Mouse (Mus musculus) naive thymus-derived CD4-positive, alpha-beta T cell, adult 2 months (primary cell): ENCODE measurements around the gene Plekhm3.
"Not testable (repeated sequence)": the region's sequence is repeated elsewhere in the genome, so short reads cannot be mapped to it uniquely, and the experiment has no call there.

Experiments used
- DNase-seq: peaks from one replicate; pipeline ENCODE4 v3.0.0-alpha.2; 2011; ENCODE audit warnings: low read depth

The Plekhm3 gene

DNA sequence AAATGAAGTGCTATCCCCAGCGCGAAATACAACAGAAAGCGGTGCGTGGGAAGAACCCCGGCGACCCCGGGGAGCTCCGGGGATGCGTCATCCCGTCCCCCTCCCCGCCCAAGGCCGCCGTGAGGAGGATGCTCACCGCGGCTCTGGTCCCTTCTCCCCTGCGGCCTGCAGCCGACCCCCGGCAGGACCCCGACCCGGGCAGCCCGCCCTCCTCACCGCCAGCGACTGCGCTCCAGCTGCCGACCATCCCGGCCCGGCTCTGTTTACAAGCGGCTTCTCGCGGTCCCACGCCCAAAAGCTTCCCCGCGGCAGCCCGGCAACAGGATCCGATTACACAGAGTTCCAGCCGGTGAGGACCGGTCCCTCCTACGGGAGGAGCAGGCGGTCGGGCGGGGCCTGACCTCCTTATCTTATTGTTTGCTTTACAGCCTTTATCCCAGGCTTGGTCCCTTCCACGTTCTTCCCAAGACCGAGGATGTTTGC lies at the start of gene Plekhm3:
TSS of gene Plekhm3 (minus strand) at position 346 of the 483 bp plus-strand sequence.
- peak; percentile 73 for DNase-seq

DNA sequence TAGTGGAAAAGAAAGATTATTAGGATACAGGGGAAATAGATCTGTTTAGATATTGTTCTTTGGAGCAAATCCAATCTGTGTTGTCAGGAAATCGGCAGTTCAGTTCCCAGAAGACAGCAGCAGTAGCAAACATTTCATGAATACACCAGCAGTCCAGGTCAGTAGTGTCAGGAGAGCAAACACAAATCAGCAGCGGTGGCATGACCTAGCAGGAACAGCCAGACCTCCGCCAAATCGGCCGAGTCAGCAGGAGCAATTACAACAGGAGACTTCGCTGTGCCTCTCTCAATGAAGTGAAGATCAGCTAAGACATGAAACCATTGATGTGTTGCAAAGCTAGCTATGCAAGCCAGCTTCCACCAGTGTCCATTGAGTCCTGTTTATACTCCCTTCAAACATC lies 49.0 kb upstream of the Plekhm3 start:
- DNase-seq = no peak

DNA sequence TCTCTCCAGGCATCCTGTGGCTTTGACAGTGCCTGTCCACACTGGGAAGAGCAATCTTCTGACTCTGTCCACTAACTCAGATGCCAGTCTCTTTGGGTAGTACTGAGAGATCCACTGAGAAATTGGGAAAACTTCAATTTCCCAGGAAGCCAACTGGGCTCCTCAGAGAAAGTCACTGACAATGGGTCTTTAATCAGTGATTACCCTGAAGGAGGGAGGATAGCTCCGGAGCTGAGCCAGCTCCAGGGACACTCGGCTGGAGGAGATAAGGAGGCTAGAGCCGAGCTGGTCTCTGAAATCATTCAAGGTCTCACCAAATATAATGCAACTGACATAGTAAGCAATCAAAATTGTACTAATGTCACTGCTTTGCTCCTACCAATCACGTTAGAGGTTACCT lies 47.9 kb upstream of the Plekhm3 start:
- DNase-seq = no peak

DNA sequence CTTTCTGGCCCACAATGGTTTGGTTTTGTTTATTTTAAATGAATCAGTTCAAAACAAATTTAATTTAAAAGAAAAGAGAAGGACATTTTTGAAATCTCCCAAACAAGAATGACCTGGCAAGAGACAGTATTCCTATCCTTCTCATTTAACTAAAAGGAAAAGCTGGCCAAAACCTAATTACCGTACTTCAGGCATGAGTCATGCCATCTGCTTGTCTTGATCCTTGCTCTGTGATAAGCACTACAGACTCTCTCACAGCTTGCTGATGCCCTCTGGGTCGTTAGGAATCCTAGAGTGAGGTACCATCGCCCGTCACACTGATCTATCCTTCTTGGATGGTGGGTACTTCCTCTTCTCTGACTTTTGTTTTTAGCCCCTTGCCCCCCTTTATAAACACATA lies 36.6 kb upstream of the Plekhm3 start:
- no peak for DNase-seq

DNA sequence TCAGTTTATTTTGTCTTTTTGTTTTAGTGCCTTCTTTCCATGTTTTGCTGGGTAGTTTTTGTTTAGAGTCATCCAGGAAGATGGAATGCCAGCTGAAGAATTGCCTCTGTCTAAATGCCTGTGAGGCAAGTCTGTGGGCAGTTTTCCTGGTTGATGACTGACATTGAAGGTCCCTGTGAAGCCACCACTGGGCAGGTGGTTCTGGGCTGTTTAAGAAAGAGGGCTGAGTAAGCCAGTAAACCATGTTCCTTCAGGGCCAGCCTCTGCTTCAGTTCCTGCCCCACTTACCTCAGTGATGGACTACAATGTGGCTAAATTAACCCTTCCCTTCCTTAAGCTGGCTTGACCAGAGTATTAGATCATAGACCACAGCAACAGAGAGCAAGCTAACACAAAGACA lies 31.6 kb upstream of the Plekhm3 start:
- DNase-seq = no peak

DNA sequence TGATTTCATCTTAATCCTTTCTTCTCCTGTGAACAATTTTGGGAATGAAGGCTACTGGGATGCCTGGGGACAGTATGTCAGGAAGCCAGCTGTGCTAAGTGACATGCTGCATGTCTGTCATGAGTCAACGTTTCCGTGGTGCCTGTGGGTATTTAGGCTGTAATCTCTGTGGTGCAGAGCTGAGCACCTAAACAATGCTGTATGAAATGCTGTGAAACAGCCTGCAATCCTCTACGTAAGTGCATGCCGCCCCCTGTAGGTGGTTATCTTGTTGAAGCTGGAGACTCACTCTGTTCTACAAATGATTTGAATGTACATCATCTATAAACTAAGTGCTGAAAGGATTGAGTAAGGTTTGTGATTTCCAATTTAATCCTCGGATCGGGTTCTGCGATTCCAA lies 29.5 kb upstream of the Plekhm3 start:
- DNase-seq = peak; percentile 73

DNA sequence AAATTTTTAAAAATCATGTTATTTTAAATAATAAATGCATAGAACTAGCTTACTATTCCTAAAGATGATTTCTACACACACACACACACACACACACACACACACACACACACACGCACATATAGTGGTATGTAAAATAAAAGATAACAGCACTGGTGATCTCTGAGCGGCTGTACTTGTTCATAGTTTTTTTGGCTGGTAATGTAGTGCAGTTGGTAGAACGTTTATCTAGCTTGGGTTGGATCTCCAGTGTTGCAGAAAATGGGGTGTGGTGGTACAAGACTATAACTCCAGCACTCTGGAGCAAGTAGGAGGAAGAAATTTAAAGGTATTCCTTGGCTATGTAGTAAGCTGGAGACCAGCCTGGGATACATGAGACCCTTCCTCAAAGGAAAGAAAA lies 26.6 kb upstream of the Plekhm3 start:
- no peak for DNase-seq

DNA sequence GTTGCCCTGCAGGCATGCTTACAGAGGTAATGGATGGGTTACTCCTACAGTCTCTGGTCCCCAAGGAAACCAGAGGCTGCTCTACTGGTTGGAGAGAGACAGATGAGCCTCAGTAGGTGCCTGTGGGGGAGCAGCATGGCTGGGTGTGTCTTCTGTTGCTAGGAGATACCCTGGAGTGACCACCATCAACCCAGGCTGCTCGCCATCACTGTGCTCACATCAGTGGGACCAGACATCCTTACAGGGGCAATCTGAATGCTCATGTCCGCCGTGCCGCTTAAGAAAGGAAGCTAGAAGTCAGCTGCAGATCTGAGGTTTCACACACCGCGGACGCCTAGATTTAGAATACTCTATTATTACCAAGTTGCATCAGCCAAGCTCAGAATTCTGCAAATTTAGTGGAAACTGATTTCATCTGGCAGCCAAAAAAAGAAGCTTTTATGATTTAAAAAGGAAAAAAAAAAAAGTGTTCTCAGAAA lies 21.7 kb upstream of the Plekhm3 start:
- DNase-seq = no peak

DNA sequence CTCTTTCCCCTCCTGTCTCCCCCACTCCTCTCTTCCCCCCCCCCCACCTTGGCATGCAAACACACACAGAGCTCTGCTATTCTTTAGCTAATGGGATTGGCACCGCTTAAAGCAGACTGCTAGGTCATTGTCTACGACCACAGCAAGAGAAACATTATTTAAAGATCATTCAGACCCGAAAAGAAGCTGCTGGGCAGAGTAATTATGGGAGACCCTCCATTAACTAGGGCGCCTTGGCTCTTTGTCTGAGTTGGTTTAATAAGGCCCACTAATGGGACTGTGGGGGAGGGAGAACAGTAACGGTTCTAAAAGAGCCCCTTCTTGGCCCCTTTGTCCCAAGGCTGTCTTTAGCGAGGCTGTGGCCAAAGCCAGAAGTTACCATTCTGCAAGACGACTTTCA lies 18.7 kb upstream of the Plekhm3 start:
- no peak for DNase-seq

DNA sequence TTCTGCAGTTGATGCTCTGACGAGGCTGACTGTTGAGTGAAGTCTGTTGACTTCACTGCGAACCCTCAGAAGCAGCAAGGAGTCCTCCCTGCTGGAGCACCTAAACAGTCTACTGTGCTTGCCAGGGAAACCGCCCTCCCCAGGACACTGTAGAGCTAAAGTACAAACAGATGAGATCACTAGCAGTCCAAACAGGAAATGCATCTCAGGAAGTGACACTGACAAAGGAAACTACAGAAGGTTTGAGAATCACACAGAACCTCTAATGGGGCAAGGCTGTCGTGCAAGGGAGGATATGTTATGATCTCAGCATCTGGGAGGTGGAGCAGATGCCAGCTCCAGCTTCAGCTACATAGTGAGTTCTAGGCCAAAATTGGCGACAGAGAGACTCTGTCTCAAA lies 14.1 kb upstream of the Plekhm3 start:
- DNase-seq = peak; percentile 81

DNA sequence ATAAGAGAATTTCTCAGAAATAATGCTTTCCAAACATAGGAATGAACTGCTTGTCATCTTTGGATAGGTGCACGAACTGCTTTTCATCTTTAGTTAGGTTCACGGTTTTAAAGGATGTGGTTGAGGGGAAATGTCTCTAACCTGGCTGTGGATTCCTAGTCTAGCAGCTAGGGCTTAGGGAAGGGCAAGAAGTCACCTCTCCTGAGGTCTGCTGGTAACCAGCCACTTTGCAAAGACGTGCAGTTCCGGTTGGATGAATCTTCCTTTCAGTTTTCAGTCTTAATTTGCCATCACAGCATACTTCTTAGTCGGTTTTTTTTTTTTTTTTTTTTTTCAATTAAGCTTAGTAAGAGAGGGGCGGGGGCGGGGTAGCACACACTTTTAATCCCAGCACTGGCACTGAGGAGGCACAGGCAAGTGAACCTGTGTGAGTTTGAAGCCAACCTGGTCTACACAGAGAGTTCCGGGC lies 431 bp upstream of the Plekhm3 start:
- peak; percentile 64 for DNase-seq

DNA sequence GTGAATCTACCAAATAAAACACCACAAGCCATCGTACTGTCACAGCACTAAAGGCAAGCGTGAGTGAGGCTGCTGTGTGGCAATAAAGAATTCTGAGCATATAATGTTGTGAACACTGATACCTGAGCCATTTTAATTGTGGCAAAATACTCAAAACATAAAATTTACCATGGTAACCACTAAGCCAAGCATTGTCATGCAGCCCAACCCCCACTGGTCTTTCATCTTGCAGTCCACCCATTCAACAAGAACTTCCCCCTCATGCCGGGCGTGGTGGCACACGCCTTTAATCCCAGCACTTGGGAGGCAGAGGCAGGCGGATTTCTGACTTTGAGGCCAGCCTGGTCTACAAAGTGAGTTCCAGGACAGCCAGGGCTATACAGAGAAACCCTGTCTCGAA lies 1.8 kb downstream of the Plekhm3 start:
- DNase-seq = not testable (repeated sequence)

DNA sequence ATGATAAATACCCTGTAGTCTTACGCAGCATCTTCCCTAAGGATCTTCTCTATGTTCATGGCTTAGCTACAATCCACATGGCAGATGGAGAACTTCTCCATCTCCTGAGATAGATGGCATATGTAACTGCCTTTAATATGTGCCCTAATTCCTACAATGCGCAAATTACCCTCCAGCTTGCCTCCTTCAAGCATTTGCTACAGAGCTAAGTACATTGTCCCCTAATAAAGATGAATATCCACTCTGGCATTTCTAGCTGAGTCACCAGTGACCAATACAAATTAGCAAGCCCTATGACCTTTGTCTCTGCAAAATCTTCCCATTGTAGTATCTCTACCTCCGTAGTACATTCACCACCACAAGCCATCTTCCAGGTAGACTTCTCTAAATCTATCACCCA lies 6.4 kb downstream of the Plekhm3 start:
- DNase-seq = no peak

DNA sequence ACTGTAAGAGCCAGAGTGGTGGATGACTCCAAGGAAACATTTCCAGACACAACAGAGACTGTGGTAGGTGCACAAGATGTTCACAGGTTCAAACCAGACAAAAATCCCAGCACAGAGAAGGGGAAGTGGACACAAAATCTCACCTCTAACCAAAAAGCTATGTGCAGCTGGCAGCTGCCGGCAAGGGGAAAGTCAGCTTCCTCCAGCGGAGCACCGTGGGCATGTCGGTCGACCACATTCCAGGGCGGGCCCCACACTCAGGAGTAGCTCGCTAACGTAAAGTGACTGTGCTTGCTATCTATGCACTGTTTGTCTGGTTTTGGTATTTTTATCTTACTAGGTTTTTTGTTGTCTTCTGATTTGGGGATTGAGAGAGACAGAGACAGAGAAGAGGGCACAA lies 7.2 kb downstream of the Plekhm3 start:
- DNase-seq = peak; percentile 33

DNA sequence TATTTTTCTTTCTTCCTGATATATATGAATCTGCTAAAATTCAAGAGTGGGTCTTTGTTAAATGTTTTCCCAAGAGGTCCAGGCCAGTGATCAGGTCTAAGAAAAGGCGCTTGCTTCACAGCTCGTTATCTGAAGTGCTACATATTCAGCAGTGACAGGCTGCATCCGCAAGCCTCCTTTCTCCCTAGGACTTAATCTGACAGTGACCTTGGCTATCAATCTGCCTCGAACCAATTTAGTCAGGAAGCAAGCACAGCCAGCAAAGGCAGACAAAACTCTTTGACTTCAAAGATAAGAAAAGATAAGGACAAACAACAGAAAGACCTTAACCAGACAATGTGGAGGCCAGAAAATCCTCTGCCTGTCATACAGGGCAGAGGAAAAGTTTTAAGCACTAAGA lies 10.5 kb downstream of the Plekhm3 start:
- DNase-seq = no peak

DNA sequence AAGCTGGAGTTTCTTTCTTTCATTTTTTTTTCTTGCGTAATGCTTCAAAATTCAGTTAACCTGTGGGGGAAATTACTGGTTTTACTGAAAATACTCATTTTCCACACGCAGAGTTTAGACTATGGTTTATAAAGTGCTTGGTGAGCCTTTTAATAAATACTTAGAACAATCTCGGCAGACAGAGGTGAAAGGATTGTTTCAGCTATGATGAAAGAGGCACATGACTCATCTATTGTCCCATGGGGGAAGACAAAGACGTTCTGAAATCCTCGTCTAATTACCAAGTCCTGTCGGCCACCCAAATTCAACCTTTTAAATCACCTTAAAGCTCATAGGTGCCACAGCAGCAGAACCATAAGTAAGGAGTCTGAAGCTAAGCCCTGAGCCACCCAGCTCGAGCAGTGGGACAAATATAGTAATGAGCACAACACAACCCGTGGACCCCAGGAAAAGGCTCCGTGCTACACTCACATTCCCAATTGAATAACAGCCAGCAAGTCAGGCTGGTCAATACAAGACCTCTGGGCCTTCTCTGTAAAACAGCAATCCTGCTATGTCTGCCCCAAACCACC lies 11.3 kb downstream of the Plekhm3 start:
- DNase-seq = no peak

DNA sequence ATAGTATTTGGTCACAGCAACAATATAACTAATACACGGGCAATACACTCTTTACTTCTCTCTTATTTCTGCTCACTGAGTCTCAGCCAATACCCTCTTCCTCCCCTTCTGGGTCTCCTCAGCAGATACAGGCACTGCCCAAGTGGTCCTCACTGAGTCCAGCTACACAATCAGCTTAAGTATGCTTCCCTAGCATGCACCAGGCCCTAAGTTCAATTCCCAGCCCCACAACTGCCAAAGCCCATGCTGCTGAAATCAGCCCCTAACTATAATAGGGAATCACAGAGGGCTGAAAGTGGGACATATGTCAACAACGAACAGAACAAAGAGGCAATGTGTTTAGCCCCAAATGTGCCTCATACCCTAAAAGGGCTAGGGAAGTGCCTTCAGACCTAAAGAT lies 11.9 kb downstream of the Plekhm3 start:
- DNase-seq = no peak

DNA sequence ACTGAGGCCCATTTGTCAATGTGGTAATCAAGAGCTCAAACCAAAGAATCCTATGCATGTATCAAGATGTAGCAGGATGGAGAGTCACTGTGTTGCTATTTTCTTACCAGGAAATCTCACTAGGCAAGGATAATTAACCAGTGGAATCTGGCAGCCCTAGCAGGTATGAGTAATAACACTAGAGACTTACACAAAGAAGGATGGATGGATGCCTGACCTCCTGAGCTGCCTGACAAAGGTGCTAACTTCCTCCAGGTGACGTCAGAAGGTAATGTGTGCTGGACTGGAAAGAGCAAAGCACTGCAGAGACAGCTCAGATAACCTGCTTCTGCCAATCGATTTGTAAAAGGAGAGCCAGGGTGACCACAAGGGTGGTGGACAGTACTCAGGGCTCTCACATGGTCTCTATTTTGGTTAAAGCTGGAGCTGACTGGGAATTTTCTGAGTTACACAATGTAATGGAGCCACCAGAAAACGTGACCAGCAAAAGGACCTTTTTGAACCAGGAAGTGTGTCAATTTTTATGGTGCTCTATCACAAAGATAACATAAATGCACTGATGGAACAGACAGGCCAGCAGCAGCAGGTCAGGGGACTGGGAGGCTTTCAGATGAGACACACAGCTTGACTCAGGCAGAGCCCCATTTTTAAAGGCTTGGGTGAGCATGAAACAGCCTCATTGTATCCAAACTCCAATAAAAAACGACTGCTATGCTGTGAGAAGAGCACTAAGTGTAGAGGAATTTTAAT lies 14.4 kb downstream of the Plekhm3 start:
- DNase-seq = no peak

DNA sequence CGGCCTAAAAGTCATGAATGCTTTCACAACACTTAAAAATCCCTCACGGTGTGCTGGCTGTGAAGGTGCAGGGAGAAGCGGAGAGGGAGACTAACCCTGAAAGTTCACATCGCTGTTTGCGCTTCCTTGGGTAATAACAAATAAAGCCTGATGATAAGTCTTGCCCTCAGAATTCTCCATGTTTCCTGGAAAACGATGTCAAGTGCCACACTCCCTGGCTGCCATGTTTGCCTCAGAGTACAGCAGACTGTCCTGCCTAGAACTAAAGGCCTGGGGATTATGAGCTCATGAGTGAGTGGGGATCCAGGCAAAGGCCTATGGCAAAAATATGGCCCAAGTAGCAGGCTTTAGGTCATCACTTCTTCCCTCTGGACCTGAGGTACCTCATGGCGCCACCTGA lies 17.7 kb downstream of the Plekhm3 start:
- no peak for DNase-seq

DNA sequence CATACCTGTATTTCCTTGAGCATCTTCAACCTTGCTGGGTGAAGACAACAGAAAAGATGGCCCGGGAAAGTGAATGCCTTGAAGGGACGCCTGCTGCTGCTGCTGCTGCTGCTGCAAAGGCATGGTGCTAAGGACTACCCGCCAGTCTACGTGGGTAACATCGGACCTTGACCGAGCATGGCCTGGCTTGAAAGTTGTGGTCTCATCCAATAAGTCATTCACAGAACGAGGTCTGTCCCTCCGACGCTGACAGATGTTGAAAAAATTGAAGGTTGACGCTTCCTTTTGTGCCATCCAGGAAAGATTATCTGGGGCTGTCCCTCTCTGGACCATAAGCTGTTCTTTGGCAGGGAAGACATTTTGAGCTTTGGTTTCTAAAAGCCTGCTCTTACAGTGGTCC lies 18.9 kb downstream of the Plekhm3 start:
- no peak for DNase-seq

DNA sequence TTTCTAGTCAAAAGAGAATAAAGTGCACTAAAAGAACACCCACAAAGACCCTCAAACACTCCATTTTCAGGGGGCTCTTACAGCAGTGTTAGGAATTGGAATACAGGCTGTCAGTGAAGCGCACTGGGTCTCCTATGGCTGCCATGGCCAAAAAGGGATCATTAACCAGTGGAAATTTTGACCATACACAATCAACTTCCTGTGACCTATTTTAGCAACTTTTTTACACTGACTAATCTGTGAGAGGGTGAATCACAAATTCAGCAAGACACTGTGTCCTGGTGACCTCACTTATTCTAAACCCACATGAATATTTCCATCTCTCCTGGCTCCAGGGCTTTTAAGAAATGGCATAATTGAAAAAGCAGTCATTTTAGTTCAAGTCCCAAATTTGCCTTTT lies 23.7 kb downstream of the Plekhm3 start:
- DNase-seq = no peak

DNA sequence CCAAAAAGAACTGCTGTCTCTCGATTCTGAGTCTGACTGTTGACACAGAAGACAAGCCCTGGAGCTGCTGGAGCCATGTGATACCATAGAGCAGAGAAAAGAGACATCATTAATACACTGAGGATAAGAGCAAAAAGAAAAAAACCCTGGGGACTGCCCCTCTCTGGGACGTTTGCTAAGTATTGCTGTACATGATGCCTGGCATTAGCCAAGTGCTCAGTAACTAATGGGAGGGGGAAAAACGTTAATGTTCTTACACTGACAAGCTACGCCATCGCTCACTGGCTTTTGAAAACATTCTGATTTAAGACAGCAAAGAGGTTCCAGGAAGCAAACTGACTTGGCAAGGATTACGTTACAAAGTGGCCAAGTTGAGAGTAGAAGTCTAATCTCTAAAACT lies 26.5 kb downstream of the Plekhm3 start:
- DNase-seq = no peak

DNA sequence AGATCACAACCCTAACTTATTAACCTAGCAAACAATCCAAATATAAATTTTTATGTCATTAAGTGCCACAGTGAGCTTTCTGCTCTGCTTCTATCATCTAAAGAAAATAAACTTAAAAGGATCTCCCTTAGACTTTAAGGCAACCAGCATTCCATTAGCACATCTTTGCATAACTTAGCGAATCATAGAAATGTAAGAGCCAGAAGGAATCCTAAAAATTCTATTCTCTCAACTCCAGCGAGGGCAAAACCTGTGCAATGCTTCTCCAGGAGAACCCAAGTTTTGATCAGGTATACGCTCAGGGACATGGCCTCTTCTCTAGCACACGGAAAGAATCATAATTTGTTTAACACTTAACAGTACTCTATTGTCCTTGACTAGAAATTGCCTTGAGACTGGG lies 27.0 kb downstream of the Plekhm3 start:
- DNase-seq = no peak

DNA sequence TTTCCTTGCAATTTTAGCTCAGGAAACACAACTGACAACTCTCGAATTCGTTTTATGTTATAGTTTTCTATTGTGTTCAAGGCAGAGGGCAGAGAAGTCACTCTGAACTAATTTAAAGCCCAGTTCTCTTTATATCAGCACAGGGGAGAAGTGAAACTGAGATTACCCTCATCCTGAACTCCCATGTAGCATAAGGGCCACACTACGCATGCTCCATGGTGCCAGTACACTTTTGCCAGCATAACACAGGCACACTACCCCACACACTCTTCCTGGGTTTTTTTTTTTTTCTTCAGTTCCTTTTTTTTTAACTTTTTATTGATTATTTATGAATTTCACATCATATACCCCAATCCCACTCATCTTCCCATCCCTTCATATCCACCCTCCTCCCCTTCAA lies 28.1 kb downstream of the Plekhm3 start:
- no peak for DNase-seq
